Mouse (Mus musculus) olfactory bulb, adult 2 months (tissue): ENCODE results near the gene D6Ertd527e.

Experiments used
- CTCF ChIP-seq: fragments of 200-500 bp; IDR thresholded peaks from 2 replicates; pipeline ENCODE4 v1.5.1; 2012; ENCODE audit warnings: low read depth, mild to moderate bottlenecking, low read length, moderate library complexity; ENCODE audit not compliant: insufficient read depth
- POLR2A ChIP-seq: fragments of 200-500 bp; IDR thresholded peaks from 2 replicates; pipeline ENCODE4 v1.6.1; 2012; ENCODE audit warnings: mild to moderate bottlenecking, low read depth, low read length, moderate library complexity; ENCODE audit not compliant: insufficient read depth

DNA sequence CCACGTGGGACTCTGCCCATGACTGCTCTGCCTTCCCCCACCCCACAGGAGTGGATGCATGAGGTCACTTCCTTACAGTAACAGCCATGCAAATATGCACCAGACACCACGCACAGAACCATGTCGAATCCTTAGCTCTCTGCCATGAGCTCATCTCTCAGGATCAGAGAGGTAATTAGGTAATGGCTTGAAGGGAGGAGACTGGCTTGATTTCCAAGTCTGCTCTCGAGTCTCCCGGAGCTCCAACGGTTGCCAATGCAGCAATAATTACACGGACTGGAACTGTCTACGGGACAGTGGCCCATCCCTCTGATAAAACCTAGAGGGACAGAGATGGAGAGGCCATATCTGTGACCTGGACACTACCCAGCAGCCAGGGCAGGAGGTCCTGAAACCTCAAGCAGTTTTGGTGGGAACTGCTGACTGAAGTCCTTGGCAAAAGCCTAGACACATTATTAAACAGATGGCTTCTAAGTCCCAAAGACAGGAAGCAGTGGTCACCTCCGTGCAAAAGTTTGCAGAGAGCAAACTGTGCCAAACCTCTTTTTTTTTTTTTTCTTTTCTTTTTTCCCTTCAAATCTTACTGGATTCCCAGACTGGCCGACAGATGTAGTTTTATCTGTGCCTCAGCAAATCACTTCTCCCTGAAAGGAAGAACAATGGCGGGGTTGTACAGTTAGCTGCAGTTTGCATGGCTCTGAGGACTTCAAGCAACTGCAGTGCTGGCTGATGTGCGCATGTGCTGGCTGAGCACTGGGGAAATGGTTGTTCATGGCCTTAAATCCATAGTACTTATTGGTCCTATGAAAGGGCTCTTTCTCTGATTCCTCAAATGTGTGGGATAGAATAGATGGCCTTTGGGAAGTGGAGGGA, 57.1 kb downstream of the D6Ertd527e start:
- TF ChIP-seq POLR2A (no peak), CTCF (no peak)
